In the genomic region with DNA sequence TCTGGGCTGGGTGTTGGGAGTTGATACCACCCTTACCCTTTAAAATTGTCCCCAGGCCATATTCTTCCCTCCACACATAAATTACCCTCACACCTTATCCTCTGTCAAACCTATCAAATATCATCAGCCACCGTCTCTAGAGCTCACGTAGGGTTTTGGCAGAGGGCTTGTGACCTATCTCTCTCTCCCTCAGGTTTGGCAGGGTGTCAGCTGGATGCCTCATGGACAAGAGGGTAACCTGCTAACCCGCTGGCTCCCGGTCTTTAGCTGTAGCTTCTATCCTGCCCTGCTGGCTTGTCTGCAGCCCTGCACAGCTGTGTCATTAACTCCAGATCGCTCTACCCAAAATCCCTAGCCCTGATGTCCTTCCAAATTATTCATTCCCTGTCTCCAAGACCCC, we compare ENCODE assay signal across 16 mouse cellular contexts. TPM values are rescaled to one million over a fixed set of nuclear protein-coding genes. Genes with fewer than 3 reads are reported as not detected.
DNase-seq lines count a peak whose midpoint lies in the region; ATAC-seq and TF ChIP-seq lines count a peak whose summit lies in the region.
"Had no signal": no experiment of that assay in that cellular context is flagged by ENCODE, and none has a peak within 500 bp of the region (broad histone marks: within the 10 kb centered on the region; RNA-seq: fewer than 3 reads in every experiment).

No protein-coding gene starts in this region.

- H3K4me3 ChIP-seq in gastrocnemius, adult 2 months = no peak overlapping the region
- H3K4me3 ChIP-seq: embryonic facial prominence, embryonic 15.5 days; forebrain, embryonic 13.5 days; layer of hippocampus, adult 2 months; liver, embryonic 15.5 days had no signal

- intact Hi-C loops in gastrocnemius, adult 2 months (cut with DNase I) = loop anchor here (2.0 kb wide), 2 partner anchors 28 to 34 kb away; no protein-coding TSS in a partner anchor
- intact Hi-C loops in heart, postnatal 10 days (cut with DNase I) = loop anchor here (2.0 kb wide), 1 partner anchor 56 kb away; no protein-coding TSS in a partner anchor

- peak; percentile 1 for DNase-seq in cerebellum, adult 11 months
- no peak for DNase-seq in cerebellum, postnatal 4 days (ENCODE audit: low spot score in 2 of 2)
- peak; percentile 13 for DNase-seq in cerebellum, adult 11-12 months
- peak; percentile 94 for DNase-seq in gastrocnemius, adult 2 months
- DNase-seq in heart, postnatal 10 days = peak; percentile 78 to 86
- DNase-seq in ovary, postnatal 10 days (ENCODE audit: low spot score) = no peak
- DNase-seq in lung, postnatal 25 days (ENCODE audit: low spot score) = no peak
- DNase-seq: lung, postnatal 36 days had no signal

- peak; percentile 26; the same call in 1 of the 2 replicates for TF ChIP-seq CTCF in gastrocnemius, adult 2 months (IDR thresholded peaks at IDR 0.05)

- ATAC-seq in megakaryocyte, adult 5-6 weeks (ENCODE audit: poor library complexity, severe bottlenecking) = no peak
- ATAC-seq: forebrain, embryonic 13.5 days; hindbrain, embryonic 16.5 days had no signal

- H3K27ac ChIP-seq in gastrocnemius, adult 2 months = peak overlapping the region; percentile 83
- H3K27ac ChIP-seq: embryonic facial prominence, embryonic 15.5 days; forebrain, embryonic 13.5 days; layer of hippocampus, adult 2 months; liver, embryonic 15.5 days had no signal

RNA-seq across cellular contexts. Expression of a gene that starts 14.4 kb away (rescaled TPM):
- 1 to 10 TPM in 1 of 2 experiments, under 1 TPM in 1; 0.66 to 1.4 TPM for total RNA-seq in gastrocnemius, adult 2 months (2021)
- total RNA-seq in heart, postnatal 10 days (2021) = 1 to 10 TPM in 1 of 2 experiments, under 1 TPM in 1; 0.64 to 1.6 TPM
- total RNA-seq in megakaryocyte, adult 5-6 weeks (2015) = not detected in 2 replicates
- not detected in 2 replicates for total RNA-seq in megakaryocyte, adult 5-6 weeks (2017)
- total RNA-seq: common myeloid progenitor, adult 5-6 weeks; layer of hippocampus, adult 2 months; left cerebral cortex, postnatal 25 days had no signal

Comparison
In these comparisons a context has a peak if more than half of its experiments do, and no peak if none do; other contexts are left out.
1. DNase-seq: peak in cerebellum, adult 11 months (single experiment), cerebellum, adult 11-12 months (single experiment), gastrocnemius, adult 2 months (single experiment) and heart, postnatal 10 days (2 of 2); none in cerebellum, postnatal 4 days (0 of 2), ovary, postnatal 10 days (single experiment) and lung, postnatal 25 days (single experiment).